Mouse (Mus musculus) hindbrain, embryonic 14.5 days (tissue): Measurements from ENCODE around the gene Uchl4. TPM values are rescaled to one million over a fixed set of nuclear protein-coding genes. Genes with fewer than 3 reads are reported as not detected.

Experiments used
- ATAC-seq: fragments of 200-750 bp; cut with Nextera tagmentation; 2 replicates; pipeline ENCODE4 v1.8.0; 2017; ENCODE audit warnings: moderate number of reproducible peaks, mild to moderate bottlenecking, moderate TSS enrichment, moderate library complexity; ENCODE audit not compliant: low FRiP score
- DNase-seq: peaks from one replicate; pipeline ENCODE4 v3.0.0-alpha.2; 2015; ENCODE audit warnings: low spot score
- H3K27ac ChIP-seq: fragments of 300-500 bp; sonication (generic); 2 replicates; pipeline ENCODE4 v1.5.1; 2014; ENCODE audit warnings: mild to moderate bottlenecking, moderate library complexity
- H3K27me3 ChIP-seq: fragments of 300-500 bp; sonication (generic); 2 replicates; pipeline ENCODE4 v1.6.1; 2014; ENCODE audit warnings: mild to moderate bottlenecking, low read length, mixed read lengths; ENCODE audit not compliant: control insufficient read depth, insufficient read depth
- H3K36me3 ChIP-seq: fragments of 300-500 bp; sonication (generic); replicated peaks from 2 replicates; pipeline ENCODE4 v1.6.1; 2014; ENCODE audit not compliant: control insufficient read depth, insufficient read depth
- H3K4me1 ChIP-seq: fragments of 300-500 bp; sonication (generic); replicated peaks from 2 replicates; pipeline ENCODE4 v1.6.1; 2014; ENCODE audit warnings: antibody characterized with exemption, low read length, mixed read lengths; ENCODE audit not compliant: control insufficient read depth, insufficient read depth
- H3K4me2 ChIP-seq: fragments of 300-500 bp; sonication (generic); replicated peaks from 2 replicates; pipeline ENCODE4 v1.6.1; 2014; ENCODE audit warnings: mild to moderate bottlenecking, moderate library complexity
- H3K4me3 ChIP-seq: fragments of 300-500 bp; sonication (generic); replicated peaks from 2 replicates; pipeline ENCODE4 v1.5.1; 2014; ENCODE audit warnings: mild to moderate bottlenecking, low read length
- H3K9ac ChIP-seq: fragments of 300-500 bp; sonication (generic); 2 replicates; pipeline ENCODE4 v1.6.1; 2014
- H3K9me3 ChIP-seq: fragments of 300-500 bp; sonication (generic); 2 replicates; pipeline ENCODE4 v1.6.1; 2016; ENCODE audit warnings: low read length; ENCODE audit not compliant: control insufficient read depth
- WGBS: fragments of 180-500 bp; shearing (Covaris S2); extraction: QIAGEN DNeasy Blood & Tissue Kit; methylation state at CpG from one replicate; pipeline ENCODE4 v1.1.7; 2014; 5-methylcytosine and 5-hydroxymethylcytosine counted together
- microRNA-seq: library from miRNA; unstranded; fragments of <30 nt; microRNA quantifications from one replicate; pipeline ENCODE4, GENCODE M21; 2016
- polyA plus RNA-seq: library from polyadenylated mRNA; unstranded; fragments of >200 nt; fragmentation: Nextera tagmentation; extraction: Ambion mirVana; gene quantifications from 2 replicates; pipeline ENCODE4 v1.2.1, GENCODE M21; 2014

Uchl4 gene
- polyA plus RNA-seq, 1 experiment from 2014 or later: 2.8 TPM

DNA sequence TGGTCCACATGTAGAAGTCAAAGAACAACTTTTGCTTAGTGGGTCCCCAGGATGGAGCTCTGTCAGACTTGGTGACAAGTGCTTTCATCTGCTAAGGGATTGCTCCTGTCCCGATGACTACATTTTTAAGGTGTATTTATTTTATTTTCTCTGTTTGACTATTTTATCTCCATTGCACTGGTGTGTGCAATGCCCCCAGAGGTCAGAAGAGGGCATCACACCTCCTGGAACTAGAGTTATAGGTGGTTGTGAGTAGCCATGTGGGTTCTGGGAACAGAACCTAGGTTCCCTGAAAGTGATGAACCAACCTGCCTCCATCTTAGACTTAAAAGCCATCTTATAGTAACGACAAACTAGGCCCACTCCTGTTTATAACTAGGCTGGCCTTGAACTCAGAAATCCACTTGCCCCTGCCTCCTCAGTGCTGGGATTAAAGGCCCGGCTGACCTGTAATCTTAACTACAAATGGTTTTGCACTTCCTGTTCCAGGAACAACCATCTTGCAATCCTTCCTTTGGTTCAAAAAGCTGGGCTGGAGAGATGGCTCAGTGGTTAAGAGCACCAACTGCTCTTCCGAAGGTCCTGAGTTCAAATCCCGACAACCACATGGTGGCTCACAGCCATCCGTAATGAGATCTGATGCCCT lies 43.8 kb downstream of the Uchl4 start:
- WGBS: 97% methylated on average over 6 of the region's 6 CpGs
- no peaks in the 10 kb centered on the region for H3K36me3 ChIP-seq
- H3K4me2 ChIP-seq: no peak overlapping the region
- peaks cover 6% of the 10 kb centered on the region; the same call in 1 of the 2 replicates for H3K4me1 ChIP-seq
- DNase-seq (no peak), ATAC-seq (no peak)
- H3K9ac ChIP-seq: no peak overlapping the region
- no peaks in the 10 kb centered on the region for H3K9me3 ChIP-seq
- H3K4me3 ChIP-seq: no peak overlapping the region
- H3K27ac ChIP-seq: no peak overlapping the region
- no peaks in the 10 kb centered on the region for H3K27me3 ChIP-seq

DNA sequence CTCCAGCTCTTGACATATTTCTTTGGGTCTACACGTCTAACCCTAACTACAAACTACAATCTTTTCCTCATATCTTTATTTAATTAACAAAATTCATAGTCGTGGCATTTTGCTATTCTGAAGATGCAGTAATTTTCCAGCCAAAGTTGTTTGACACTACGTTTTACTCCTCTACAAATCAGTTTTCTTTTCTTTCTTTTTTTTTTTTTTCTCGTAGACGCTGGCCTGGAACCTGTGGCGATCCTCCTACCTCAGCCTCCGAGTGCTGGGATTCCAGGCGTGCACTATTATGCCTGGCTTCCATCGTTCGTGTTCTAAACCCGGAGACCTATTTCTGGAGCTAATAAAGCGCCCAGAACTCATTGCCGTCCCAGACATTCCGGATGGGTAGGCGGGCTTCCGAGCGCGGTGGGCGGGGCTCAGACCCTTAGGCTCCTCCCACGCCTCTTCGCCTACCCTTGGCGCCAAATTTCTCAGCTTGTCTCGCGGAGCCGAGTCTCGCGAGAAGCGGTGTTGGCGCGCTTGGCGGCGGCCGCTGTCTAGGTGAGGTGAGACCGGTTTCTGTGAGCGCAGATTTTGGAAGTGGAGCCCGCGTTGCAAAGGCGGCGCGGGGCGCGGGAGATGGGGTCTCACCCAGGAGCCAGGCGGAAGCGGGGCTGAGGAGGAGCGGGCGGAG lies 46.2 kb downstream of the Uchl4 start, which contains the start of gene Tipin:
TSS of gene Tipin (plus strand) at position 477 of the 676 bp plus-strand sequence.
- peak; percentile 96 for ATAC-seq

DNA sequence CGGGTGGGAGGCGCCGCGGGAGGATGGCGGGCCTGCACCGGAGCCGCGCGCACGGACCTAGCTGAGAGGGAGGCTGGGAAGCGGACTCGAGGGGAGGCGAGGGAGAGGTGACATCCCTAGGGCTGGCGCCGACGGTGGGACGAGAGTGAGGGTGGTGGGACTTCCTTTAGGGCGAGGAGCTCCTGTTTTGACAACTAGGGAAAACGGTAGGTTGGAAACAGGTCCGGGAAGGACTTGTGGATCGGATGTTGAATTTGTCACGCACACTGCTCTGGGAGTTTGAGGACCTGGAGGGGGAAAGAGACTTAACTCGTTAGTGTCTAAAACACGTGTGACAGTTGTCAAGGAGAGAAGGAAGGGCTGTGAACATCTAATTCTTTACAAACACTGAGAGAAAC lies 46.8 kb downstream of the Uchl4 start:
- no peaks in the 10 kb centered on the region for H3K27me3 ChIP-seq
- ATAC-seq (peak; percentile 90), DNase-seq (no peak)
- H3K4me1 ChIP-seq: peaks cover 6% of the 10 kb centered on the region; the same call in 1 of the 2 replicates
- peak overlapping the region; percentile 81 for H3K9ac ChIP-seq
- no peaks in the 10 kb centered on the region for H3K9me3 ChIP-seq
- WGBS: under 1% methylated on average over 23 of the region's 24 CpGs
- peak overlapping the region; percentile 68 for H3K4me2 ChIP-seq
- peak overlapping the region; percentile 81 for H3K27ac ChIP-seq
- peak overlapping the region; percentile 74 for H3K4me3 ChIP-seq
- H3K36me3 ChIP-seq: no peaks in the 10 kb centered on the region

More for the DNA sequence above, 46.2 kb downstream of the Uchl4 start, which contains the start of gene Tipin:
- Histone ChIP-seq H3K9ac (peak within 1 kb of the TSS; percentile 81), H3K4me3 (peak within 1 kb of the TSS; percentile 74), H3K4me2 (peak within 1 kb of the TSS; percentile 68), H3K4me1 (peaks cover 6% of the 10 kb centered on the region; the same call in 1 of the 2 replicates), H3K36me3 (no peaks in the 10 kb centered on the region), H3K27ac (peak within 1 kb of the TSS; percentile 81), H3K27me3 (no peaks in the 10 kb centered on the region), H3K9me3 (no peaks in the 10 kb centered on the region)
- WGBS: 3% methylated on average over 46 of the region's 46 CpGs
- DNase-seq: peak; percentile 96

DNA sequence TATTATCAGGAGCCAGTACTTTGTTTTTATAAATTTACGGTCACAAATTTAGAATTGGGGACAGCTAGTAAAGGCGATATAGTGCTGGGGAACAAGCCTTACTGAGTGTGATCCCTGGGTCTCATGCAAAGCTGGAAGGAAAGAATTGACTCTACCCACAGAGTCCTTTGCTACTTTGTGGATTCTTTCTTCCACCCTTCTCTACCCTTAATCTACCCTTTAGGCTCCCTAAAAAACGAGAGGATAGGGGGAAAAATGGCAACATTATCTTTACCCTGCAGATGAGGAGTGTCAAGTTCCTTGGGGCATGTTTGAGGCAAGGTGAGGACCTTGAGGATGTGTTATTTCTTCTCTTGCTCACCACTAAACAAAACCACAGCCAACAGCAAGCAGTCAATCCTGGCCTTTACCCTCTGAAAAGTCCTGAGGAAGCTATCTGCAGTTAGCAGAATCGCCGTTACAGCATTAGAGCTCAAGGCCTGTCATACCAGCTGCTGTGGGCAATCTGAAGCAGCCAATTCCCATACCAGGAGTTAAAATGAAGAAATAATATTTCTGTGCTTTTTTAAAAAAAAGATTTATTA lies 47.5 kb downstream of the Uchl4 start:
- 72% methylated on average over 5 of the region's 5 CpGs for WGBS
- ATAC-seq (no peak), DNase-seq (no peak)
- H3K4me1 ChIP-seq: peaks cover 6% of the 10 kb centered on the region; the same call in 1 of the 2 replicates
- H3K9me3 ChIP-seq: no peaks in the 10 kb centered on the region
- H3K27ac ChIP-seq: no peak overlapping the region
- H3K9ac ChIP-seq: peak overlapping the region; percentile 81; the same call in 1 of the 2 replicates
- H3K4me3 ChIP-seq: peak overlapping the region; percentile 74
- no peaks in the 10 kb centered on the region for H3K27me3 ChIP-seq
- no peaks in the 10 kb centered on the region for H3K36me3 ChIP-seq
- H3K4me2 ChIP-seq: peak overlapping the region; percentile 68

Small RNA genes lying within 50 kb of the gene (microRNA-seq; reads per million reads assigned to microRNA genes)
- gene Gm24106: not detected

Other genes with a start within 250 kb of the Uchl4 start
- 2.3 and 2.7 TPM in 2 replicates for gene Smad6, start 213.1 kb upstream of the Uchl4 start, polyA plus RNA-seq
- not detected in 2 replicates for gene Lctl, start 118.1 kb upstream of the Uchl4 start, polyA plus RNA-seq
- 3.6 and 4.3 TPM in 2 replicates for gene Zwilch, start 62.1 kb upstream of the Uchl4 start, polyA plus RNA-seq
- gene Rpl4, start 61.8 kb upstream of the Uchl4 start, polyA plus RNA-seq: 650 and 656 TPM in 2 replicates
- gene Snapc5, start 55.9 kb upstream of the Uchl4 start, polyA plus RNA-seq: 24.2 and 27.0 TPM in 2 replicates
- 66.4 and 74.4 TPM in 2 replicates for gene Map2k1, start 18.4 kb downstream of the Uchl4 start, polyA plus RNA-seq
- 71.8 and 73.3 TPM in 2 replicates for gene Tipin, start 46.4 kb downstream of the Uchl4 start, polyA plus RNA-seq
- 21.1 and 23.2 TPM in 2 replicates for gene Dis3l, start 106.1 kb downstream of the Uchl4 start, polyA plus RNA-seq
- gene Megf11, start 150.4 kb downstream of the Uchl4 start, polyA plus RNA-seq: 15.6 and 17.4 TPM in 2 replicates